Mouse (Mus musculus) bone marrow, adult 2 months (tissue): Measurements from ENCODE around the gene Tmem234.

ENCODE experiments used
- CTCF ChIP-seq: fragments of 200-500 bp; IDR thresholded peaks from 2 replicates; pipeline ENCODE4 v1.5.1; 2011; ENCODE audit warnings: low read length, control low read depth; ENCODE audit not compliant: control insufficient read depth, insufficient read depth
- POLR2A ChIP-seq: fragments of 200-500 bp; IDR thresholded peaks from 2 replicates; pipeline ENCODE4 v1.6.1; 2011; ENCODE audit warnings: low read depth, mild to moderate bottlenecking, control low read depth, low read length, borderline replicate concordance; ENCODE audit not compliant: control insufficient read depth

- TF ChIP-seq POLR2A (no peak), CTCF (no peak)
Observed at GRCm38 (mm10) chr4:129563718-129564117, 36.8 kb upstream of the Tmem234 start.
